Mouse (Mus musculus): ENCODE measurements around the gene Ptprg. TPM values are rescaled to one million over a fixed set of nuclear protein-coding genes. Genes with fewer than 3 reads are reported as not detected.
"Not testable (repeated sequence)": the region's sequence is repeated elsewhere in the genome, so short reads cannot be mapped to it uniquely, and the experiment has no call there.

The Ptprg gene
- polyA plus RNA-seq, 1 experiment from 2014 or later, result 45.4 TPM

DNA sequence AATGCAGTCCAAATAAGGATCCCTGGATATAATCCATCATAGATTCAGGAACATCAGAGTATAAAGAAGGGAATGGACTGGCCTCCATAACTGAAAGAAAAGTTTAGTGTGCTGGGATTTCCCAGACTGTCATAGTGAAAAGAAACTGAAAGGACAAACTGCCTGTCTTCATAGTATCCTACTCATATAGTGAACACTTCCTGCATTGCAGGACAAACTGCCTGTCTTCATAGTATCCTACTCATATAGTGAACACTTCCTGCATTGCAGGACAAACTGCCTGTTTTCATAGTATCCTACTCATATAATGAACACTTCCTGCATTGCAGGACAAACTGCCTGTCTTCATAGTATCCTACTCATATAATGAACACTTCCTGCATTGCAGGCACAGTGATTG is 736.4 kb downstream of the Ptprg start:
- H3K27ac ChIP-seq; H3K27me3 ChIP-seq; H3K4me1 ChIP-seq (replicated peaks); ATAC-seq; H3K36me3 ChIP-seq; H3K4me2 ChIP-seq (replicated peaks); H3K4me3 ChIP-seq (replicated peaks); H3K9me3 ChIP-seq; H3K9ac ChIP-seq (replicated peaks): not testable (repeated sequence)

Other genes with a start within 250 kb of the Ptprg start
- gene Gm3839, start 196.8 kb upstream of the Ptprg start, polyA plus RNA-seq (2015; fragmentation: Nextera tagmentation; extraction: Ambion mirVana), result 0.90 and 1.2 TPM in 2 replicates